Mouse (Mus musculus): ENCODE measurements around the gene Nkiras1. TPM values are rescaled to one million over a fixed set of nuclear protein-coding genes. Genes with fewer than 3 reads are reported as not detected.

Gene Nkiras1
- total RNA-seq, 1 experiment from 2014 or later = 26.0 TPM

Other genes with a start within 250 kb of the Nkiras1 start
- gene Nr1d2, start 32.0 kb upstream of the Nkiras1 start, total RNA-seq (2021) = 98.2 and 125 TPM in 2 replicates
- gene Rpl15, start 255 bp downstream of the Nkiras1 start, total RNA-seq (2021) = 574 and 813 TPM in 2 replicates
- 78.6 and 79.2 TPM in 2 replicates for gene Ube2e1, start 60.7 kb downstream of the Nkiras1 start, total RNA-seq (2021)

Data from adrenal gland, postnatal 25 days (tissue).